Mouse (Mus musculus): ENCODE results near the gene Zfp362.
A peak's percentile ranks its signal among the peaks of the same experiment; 100 is the strongest.

Gene Zfp362

GRCm38 (mm10) chr4:128730271-128730670, 75.6 kb downstream of the Zfp362 start:
- DNase-seq (ENCODE audit: inconsistent ontology term): peak; percentile 58

- DNase-seq (ENCODE audit: inconsistent ontology term): peak; percentile 80
These were observed 76.2 kb downstream of the Zfp362 start for GRCm38 (mm10) chr4:128729709-128730037.

- DNase-seq (ENCODE audit: inconsistent ontology term): no peak
These were observed 76.7 kb downstream of the Zfp362 start for GRCm38 (mm10) chr4:128729033-128729708.

- DNase-seq (ENCODE audit: inconsistent ontology term): peak; percentile 66
These were observed 77.4 kb downstream of the Zfp362 start for GRCm38 (mm10) chr4:128728431-128728851.

GRCm38 (mm10) chr4:128727721-128728430, 78.0 kb downstream of the Zfp362 start:
- DNase-seq (ENCODE audit: inconsistent ontology term): peak; percentile 69

GRCm38 (mm10) chr4:128727019-128727720, 78.7 kb downstream of the Zfp362 start:
- DNase-seq (ENCODE audit: inconsistent ontology term): peak; percentile 89

- DNase-seq (ENCODE audit: inconsistent ontology term): no peak
These were observed 81.8 kb downstream of the Zfp362 start for GRCm38 (mm10) chr4:128724059-128724458.

GRCm38 (mm10) chr4:128723431-128723830, 82.4 kb downstream of the Zfp362 start:
- DNase-seq (ENCODE audit: inconsistent ontology term): no peak

Measured in Muller cell, postnatal 12 days (primary cell).